Mouse (Mus musculus): Measurements from ENCODE around the gene Exo1.

Gene Exo1

DNA sequence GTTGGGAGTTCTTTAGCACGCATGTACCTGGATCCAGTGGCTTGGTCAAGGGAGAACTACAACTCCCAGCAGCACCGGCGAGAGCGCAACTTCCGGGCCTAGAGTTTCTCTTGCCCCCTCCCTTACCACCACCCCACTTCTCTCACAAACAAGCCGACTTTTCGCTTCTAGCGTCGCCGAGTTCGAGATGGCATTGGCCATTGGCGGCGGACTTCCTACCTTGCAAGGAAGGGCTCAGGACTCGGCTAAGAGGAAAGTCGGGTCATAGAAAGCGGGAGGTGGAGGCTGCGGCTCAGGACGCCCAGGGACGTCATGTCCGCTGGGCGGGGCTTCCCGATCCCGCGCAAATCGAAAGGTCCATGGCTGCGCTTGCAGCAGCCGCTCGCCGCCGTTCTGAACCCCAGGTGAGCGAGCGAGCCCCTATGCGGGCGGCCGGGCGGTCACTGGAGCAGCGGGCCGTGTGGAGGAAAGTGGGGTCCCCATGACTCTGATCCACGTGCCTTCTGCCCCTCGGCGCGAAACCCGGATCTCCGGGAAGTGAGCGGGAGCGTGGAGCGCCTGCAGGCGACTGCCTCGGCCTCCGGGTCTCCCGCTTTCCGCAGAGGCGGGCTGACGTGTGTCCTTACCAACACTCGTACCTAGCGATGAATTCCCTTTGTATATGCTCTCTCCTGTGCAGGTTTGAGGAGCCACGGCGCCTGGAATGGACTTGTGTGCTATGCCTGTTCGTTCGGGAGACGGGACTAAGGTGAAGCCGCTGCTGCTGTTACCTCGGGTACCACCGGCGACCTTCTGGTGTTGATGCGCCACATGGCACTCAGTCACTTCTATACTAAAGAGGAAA, at the start of gene Exo1:
Gene Exo1, plus strand, starts transcription at position 129 of the 844 bp plus-strand sequence.
- DNase-seq (ENCODE audit: low spot score in 2 of 2): peak; percentile 75

DNA sequence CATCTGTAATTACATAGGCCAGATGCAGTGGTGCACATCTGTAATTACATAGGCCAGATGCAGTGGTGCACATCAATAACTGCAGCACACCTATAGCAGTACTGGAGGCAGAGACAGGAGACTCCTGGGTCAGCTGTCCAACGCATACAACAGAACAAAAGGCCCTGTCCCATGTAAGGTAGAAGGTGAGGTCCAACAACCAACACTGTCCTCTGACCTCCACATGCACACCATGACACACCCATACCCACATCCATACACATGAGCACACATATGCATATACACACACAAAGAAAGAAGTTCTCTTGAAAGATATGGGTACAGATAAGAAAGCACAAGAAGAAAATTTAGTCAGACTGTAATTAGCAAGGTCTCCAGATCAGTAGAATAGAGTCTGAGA, 24.9 kb upstream of the Exo1 start:
- no peak for DNase-seq (ENCODE audit: low spot score in 2 of 2)

GRCm38 (mm10) chr1:175867050-175867449, 13.3 kb upstream of the Exo1 start:
- DNase-seq (ENCODE audit: low spot score in 2 of 2): no peak

GRCm38 (mm10) chr1:175867558-175867957, 12.8 kb upstream of the Exo1 start:
- no peak for DNase-seq (ENCODE audit: low spot score in 2 of 2)

DNA sequence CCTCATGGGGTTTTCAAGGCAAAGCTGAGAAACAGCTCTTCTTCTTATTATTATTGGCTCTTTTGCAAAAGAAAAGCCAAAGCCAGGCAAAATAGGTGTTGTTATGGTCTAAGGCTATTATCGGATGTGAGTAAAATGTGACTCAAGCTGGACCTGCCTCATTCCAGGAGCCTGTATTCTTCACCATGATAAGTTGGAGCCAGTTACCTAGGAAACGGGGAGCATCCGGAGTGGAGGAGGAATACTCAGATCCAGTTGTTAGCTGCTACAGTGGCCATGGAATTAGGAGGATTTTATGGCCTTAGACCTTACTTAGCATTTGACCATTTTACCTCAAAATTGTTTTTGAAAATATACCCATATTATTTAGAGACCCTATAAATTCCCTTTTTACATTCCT, 9.7 kb upstream of the Exo1 start:
- no peak for DNase-seq (ENCODE audit: low spot score in 2 of 2)

DNA sequence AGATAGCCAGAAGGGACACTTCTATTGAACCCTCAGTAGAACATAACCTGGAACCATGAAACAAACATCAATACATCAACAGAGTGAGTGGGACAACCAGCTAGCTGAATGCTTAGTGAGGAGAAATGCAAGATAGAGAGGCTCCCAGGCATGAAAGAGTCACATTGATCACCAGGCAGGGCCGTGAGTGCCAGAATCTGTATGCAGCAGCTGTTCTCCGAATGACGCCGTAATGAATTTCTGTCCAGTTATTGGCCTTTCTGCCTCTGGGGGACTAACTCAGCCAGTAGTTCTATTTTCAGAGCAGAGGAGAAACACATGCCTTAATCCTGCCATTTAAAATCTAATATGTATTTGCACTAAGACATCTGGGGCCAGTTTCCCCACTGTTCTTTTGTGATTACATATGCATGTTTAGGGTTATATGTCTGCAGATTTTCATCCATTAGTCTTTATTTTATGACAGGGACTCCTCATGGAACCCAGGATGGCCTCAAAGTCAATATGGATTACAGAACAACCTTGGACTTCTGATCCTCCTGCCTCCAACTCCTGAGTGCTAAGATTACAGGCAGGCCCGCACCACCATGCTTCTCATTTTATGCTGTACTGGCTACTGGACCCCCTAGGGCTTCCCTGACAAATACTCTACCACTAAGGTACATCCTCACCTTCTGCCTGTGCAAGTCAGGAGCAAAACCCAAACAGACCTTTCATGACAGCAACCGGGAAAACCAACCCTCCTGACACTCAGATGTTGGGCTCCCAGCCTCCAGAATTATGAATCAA, 8.2 kb upstream of the Exo1 start:
- no peak for DNase-seq (ENCODE audit: low spot score in 2 of 2)

DNA sequence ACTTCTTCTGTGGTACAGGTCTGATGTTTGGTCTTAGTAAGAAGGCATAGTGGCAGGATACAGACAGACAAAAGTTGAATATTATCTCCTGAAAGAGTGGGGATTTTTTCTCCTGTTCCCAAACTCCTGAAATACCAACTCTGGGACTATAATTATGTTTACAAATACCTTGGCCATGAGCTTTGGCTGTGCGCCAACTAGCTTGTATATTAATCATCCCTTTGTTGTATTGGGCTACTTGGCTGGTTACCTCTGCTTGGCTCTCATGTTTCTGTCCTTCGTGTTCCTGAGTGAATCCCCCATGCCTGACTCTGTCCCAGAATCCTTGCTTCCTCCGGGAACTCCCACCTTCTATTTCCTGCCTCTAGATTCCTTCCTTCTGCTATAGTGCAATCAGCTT, 3.0 kb downstream of the Exo1 start:
- no peak for DNase-seq (ENCODE audit: low spot score in 2 of 2)

DNA sequence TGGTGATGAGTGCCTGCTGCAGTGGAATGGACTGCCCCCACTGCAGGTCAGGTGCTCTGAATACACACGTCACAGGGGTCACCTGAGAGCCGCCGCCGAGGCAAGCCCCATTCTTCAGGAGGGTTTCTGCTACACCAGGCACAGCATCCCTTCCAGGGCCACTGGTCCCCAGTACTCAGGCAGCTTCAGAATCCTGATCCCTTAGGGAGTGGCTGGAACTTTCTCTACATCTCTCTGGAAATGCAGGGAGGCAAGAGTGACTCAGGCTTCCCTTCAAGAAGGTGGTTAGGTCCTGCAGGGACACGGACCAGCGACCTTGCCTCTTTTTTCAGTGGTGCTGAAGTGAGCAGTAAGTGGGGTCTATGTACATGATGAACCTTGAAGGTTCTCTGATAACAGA, 12.9 kb downstream of the Exo1 start:
- no peak for DNase-seq (ENCODE audit: low spot score in 2 of 2)

- DNase-seq (ENCODE audit: low spot score in 2 of 2): no peak
Observed at GRCm38 (mm10) chr1:175893726-175894125, 13.3 kb downstream of the Exo1 start.

DNA sequence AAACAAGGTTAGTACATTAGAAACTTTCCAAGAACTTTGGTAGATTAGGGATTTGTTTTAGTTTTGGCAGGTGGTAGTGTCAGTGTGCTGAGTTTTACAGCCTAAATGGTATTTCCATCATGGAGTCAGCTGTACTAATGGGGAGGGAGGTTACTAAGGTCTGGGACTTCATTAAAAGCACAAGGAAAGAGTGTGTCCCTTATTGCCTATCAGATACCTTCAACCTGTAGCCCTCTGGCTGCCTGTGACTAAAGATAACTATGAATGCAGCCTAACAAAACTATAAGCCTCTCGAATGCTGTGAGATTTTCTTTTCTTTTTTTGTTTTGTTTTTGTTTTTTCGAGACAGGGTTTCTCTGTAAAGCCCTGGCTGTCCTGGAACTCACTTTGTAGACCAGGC, 30.8 kb downstream of the Exo1 start:
- no peak for DNase-seq (ENCODE audit: low spot score in 2 of 2)

- no peak for DNase-seq (ENCODE audit: low spot score in 2 of 2)
Observed at GRCm38 (mm10) chr1:175912038-175912437, 31.7 kb downstream of the Exo1 start.

GRCm38 (mm10) chr1:175913728-175914303, 33.4 kb downstream of the Exo1 start:
- DNase-seq (ENCODE audit: low spot score in 2 of 2): no peak

DNA sequence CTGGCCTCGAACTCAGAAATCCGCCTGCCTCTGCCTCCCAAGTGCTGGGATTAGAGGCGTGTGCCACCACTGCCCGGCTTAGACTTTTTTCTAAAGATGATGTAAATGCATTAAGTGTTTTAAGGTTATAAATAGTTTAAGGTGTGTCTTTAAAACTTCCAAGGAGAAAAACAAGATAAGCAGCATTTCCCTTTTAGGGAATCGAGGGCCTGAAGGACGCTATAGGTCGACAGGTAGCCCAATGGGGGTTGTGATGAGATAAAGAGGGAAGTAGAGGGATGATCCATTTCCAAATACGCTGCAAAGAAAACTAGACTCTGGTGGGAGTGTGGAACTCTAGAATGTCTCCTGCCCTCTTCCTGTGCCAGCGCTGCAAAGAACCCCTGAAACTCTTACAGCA, 39.6 kb downstream of the Exo1 start, which contains the start of gene Gm38100:
Gene Gm38100, plus strand, starts transcription at position 301 of the 400 bp plus-strand sequence.
- no peak for DNase-seq (ENCODE audit: low spot score in 2 of 2)

DNA sequence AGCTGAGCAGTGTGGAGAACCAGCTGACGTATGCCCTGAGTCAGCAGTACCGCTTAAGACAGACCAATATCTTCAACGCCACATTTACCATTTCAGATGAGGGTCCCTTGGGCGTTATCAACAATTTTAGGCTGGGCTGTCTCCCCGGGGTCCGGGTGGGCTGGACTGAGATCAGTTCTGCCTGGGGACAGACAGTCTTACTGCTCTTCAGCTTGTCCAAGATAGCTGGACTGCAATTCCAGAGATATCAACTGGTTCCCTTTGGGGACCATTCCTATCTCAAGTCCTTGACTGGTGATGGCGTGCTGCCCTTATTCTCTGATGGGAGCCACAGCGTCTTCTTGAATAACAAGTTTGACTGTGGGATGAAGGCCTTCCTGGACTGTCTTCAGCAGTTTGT, 40.7 kb downstream of the Exo1 start:
- DNase-seq (ENCODE audit: low spot score in 2 of 2): no peak

- peak; percentile 39 to 83 for DNase-seq (ENCODE audit: low spot score in 2 of 2)
Observed at GRCm38 (mm10) chr1:175923848-175924787, 43.7 kb downstream of the Exo1 start.

DNA sequence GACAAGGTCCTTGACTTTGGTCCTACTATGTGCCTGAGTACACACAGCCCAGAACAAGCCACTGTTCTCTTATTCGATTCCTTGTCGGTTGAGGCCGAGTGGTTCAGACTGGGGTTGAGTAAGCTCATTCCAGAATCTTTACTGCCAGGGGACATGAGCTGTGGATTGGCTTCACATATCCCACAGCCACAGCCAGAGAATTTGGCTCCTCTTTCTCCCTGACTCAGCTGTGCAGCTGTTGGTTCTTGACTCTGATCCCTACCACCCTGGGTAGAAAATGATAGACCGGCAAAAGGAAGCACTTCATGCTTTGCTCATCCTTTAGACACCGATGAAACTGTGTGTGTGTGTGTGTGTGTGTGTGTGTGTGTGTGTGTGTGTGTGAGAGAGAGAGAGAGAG, 51.0 kb downstream of the Exo1 start:
- DNase-seq (ENCODE audit: low spot score in 2 of 2): no peak

DNA sequence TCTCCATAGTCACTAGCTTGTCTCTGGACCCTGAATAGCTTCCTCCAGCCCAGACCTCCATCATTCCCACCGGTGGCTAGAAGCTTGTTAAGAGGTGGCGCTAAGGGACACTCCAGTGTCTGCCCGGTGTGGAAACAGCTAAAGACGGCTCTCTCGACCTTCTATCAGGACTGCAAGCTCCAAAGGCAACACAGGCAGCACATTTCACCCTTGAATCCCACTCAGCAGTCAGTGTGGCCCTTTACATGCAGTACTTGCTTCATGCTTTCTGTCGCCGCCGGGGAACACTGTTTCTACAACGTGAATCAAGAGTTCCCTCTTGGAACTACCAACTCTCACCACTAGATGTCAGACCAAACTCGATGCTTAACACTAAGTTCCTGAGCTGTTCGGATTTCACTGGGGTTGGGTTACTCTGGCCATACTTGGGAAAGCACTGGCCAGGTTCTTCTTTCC, 55.9 kb downstream of the Exo1 start:
- DNase-seq (ENCODE audit: low spot score in 2 of 2): peak; percentile 17 to 66

DNA sequence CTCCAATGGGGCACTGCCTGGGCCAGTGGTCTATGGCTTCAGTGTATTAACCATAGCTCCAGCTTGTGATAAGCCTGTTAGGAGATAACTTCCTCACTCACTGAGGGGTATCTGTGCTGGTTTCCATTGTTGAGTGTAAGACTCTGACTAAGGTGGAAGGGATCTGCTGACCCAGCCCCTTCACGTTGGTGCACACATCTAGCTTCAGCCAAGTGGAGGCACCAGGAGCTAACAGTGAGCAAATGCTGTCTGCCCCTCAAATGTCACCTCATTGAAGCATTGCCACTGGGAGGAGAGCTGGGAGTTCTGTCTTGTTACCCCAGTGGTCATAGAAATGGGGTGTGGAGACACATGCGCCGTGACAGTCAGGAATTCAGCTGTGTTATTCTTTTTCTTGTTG, 58.4 kb downstream of the Exo1 start:
- DNase-seq (ENCODE audit: low spot score in 2 of 2): no peak

DNA sequence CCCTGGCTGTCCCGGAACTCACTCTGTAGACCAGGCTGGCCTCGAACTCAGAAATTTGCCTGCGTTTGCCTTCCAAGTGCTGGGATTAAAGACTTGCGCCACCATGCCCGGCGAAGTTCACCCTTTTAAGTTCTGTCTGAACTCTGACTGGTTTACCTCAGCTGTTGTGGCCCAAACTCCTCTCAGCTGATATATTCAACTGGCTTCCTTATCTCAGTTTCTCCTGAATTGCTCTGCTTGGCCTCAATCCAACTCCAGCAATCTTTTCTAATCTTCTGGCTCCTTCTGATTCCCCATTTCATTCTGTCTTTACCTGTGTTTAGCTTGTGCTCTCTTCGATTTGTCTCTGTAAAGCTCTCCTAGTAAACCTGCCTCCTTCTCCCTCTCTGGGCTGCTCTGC, 62.8 kb downstream of the Exo1 start:
- no peak for DNase-seq (ENCODE audit: low spot score in 2 of 2)

DNA sequence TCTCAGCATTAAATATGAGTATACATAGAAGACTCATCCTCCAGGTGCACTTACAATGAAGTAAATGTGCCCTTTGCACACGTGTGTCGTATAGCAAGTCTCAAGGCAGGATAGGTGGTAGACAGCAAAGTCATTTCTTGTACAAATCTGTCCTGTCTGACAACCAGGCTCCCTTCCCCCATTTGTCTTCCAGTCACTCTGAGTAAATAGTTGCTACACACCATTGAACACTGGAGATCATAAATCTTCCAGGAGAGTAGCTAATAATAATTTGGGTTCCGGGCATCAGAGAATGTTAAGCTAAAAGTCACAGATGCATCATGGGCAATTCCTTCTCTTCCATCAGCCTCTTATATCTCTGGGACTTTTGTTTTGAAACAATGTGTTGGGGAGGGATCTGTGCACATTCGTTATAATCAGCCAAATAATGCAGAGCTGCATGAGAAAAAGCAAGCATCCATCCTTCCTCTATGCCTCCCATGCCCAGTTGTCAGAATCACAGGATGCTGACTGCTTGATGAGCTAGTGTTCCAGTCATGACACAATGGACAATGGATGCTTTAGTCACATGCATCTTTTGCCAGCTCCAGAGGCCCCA, 66.4 kb downstream of the Exo1 start:
- DNase-seq (ENCODE audit: low spot score in 2 of 2): no peak

GRCm38 (mm10) chr1:175950421-175950820, 70.0 kb downstream of the Exo1 start:
- no peak for DNase-seq (ENCODE audit: low spot score in 2 of 2)

Data from frontal cortex, postnatal 14 days (tissue).